Mouse (Mus musculus) T-helper 2 cell (primary cell): ENCODE data around the gene Olfr707.
"Not testable (repeated sequence)": the region's sequence is repeated elsewhere in the genome, so short reads cannot be mapped to it uniquely, and the experiment has no call there.

Source experiments
- in situ Hi-C: fragments of 300-600 bp; cut with MboI, MseI; formaldehyde crosslinking; loops from one replicate; pipeline ENCODE4 v1.15.1; 2025; ENCODE audit warnings: high pct_unique_total_duplicates

Gene Olfr707

GRCm38 (mm10) chr7:106901141-106901540, at the start of gene Olfr707:
Gene Olfr707, minus strand, starts transcription at chr7:106901241.
- in situ Hi-C loops, result not testable (repeated sequence)

GRCm38 (mm10) chr7:106948212-106948611, 47.2 kb upstream of the Olfr707 start, which contains the start of gene Olfr710:
Gene Olfr710, minus strand, starts transcription at chr7:106948312.
- in situ Hi-C loops, result no loop called here

- in situ Hi-C loops, result no loop called here
These were observed 31.1 kb upstream of the Olfr707 start, which contains the start of gene Olfr709-ps1 for GRCm38 (mm10) chr7:106932119-106932518. Gene Olfr709-ps1, minus strand, starts transcription at chr7:106932219.

- in situ Hi-C loops, result not testable (repeated sequence)
These were observed 19.9 kb upstream of the Olfr707 start for GRCm38 (mm10) chr7:106920961-106921360.

- in situ Hi-C loops, result no loop called here
These were observed 6.6 kb upstream of the Olfr707 start, which contains the start of gene Olfr1532-ps1 for GRCm38 (mm10) chr7:106907676-106908075. Gene Olfr1532-ps1, plus strand, starts transcription at chr7:106908001.

- in situ Hi-C loops, result no loop called here
These were observed 13.0 kb downstream of the Olfr707 start, which contains the start of gene Olfr706 for GRCm38 (mm10) chr7:106888062-106888461. Gene Olfr706, minus strand, starts transcription at chr7:106888162.

GRCm38 (mm10) chr7:106876791-106877190, 24.2 kb downstream of the Olfr707 start, which contains the start of gene Olfr705:
Gene Olfr705, minus strand, starts transcription at chr7:106876891.
- in situ Hi-C loops, result no loop called here

GRCm38 (mm10) chr7:106862885-106863284, 38.2 kb downstream of the Olfr707 start, which contains the start of gene Olfr704:
Gene Olfr704, plus strand, starts transcription at chr7:106863185.
- in situ Hi-C loops, result no loop called here

- in situ Hi-C loops, result no loop called here
These were observed 58.0 kb downstream of the Olfr707 start, which contains the start of gene Olfr703 for GRCm38 (mm10) chr7:106843060-106843459. Gene Olfr703, plus strand, starts transcription at chr7:106843360.
